12 mouse cellular contexts compared by ENCODE assay signal in the genomic region with DNA sequence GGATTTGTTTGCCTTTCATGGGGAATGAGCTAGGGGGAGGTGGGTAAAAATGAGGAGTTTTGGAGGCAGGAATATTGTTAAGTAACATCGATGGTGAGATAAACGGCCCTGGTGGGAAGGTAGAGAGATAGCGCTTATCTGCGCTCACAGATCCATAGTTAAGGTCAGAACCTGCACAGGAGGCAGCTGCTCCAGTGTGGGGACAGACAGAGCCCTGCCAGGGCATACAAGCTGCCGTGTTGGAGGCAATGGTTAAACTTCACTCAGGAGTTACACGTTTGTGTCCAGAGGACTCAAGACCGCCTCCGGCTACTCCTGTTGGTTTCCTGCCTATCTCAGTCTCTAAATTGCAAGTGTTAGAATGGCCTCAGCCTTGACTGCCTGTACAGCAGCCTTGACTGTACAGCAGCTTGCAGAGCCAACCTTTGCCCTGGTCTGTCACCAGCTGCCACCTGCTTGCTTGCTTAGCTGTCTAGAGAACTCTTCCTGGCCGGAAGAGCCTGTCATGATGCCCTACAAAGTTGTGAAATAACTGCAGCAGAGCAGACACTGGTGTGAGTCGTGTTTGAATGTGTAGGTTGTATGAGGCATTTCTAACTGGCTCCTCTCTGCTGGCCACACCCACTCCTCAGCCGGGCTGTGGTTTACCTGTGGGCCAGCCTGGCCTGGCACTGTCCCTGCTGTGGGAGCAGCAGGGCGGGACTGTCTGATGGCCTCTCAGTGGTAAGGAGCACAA. TPM values are rescaled to one million over a fixed set of nuclear protein-coding genes. Genes with fewer than 3 reads are reported as not detected.
DNase-seq lines count a peak whose midpoint lies in the region; ATAC-seq and TF ChIP-seq lines count a peak whose summit lies in the region.
"Had no signal": no experiment of that assay in that cellular context is flagged by ENCODE, and none has a peak within 500 bp of the region (broad histone marks: within the 10 kb centered on the region; RNA-seq: fewer than 3 reads in every experiment).

No protein-coding gene starts in this region.

- DNase-seq in kidney, postnatal 25 days: no peak
- DNase-seq in right cerebral cortex, postnatal 36 days (ENCODE audit: low spot score in 2 of 2): no peak
- DNase-seq: adrenal gland, postnatal 14 days; cerebellum, postnatal 10 days had no signal

- no peak overlapping the region; the same call in 1 of the 2 replicates for H3K9ac ChIP-seq in kidney, embryonic 14.5 days (ENCODE audit: low read depth, low read length)
- H3K9ac ChIP-seq in liver, embryonic 12.5 days: no peak overlapping the region
- no peak overlapping the region for H3K9ac ChIP-seq in forebrain, embryonic 13.5 days
- H3K9ac ChIP-seq in hindbrain, embryonic 16.5 days (ENCODE audit: low read depth, low read length): no peak overlapping the region
- H3K9ac ChIP-seq: hindbrain, embryonic 13.5 days; limb, embryonic 15.5 days had no signal

- TF ChIP-seq CTCF in bone marrow, adult 2 months (IDR thresholded peaks at IDR 0.05; ENCODE audit: control insufficient read depth, insufficient read depth, low read length): no peak
- no peak for TF ChIP-seq CTCF in small intestine, adult 2 months (IDR thresholded peaks at IDR 0.05; ENCODE audit: extremely low read depth, insufficient read length, insufficient replicate concordance, low read depth, low read length)

- H3K36me3 ChIP-seq in kidney, embryonic 14.5 days (ENCODE audit: control insufficient read depth, insufficient read depth, low read length): peaks cover 24% of the 10 kb centered on the region
- peaks cover 34% of the 10 kb centered on the region for H3K36me3 ChIP-seq in liver, embryonic 12.5 days
- H3K36me3 ChIP-seq in small intestine, adult 2 months (ENCODE audit: control insufficient read depth, insufficient read depth, low read length): peaks cover 9% of the 10 kb centered on the region; the same call in 1 of the 2 replicates
- H3K36me3 ChIP-seq in forebrain, embryonic 13.5 days (ENCODE audit: poor library complexity, severe bottlenecking): peaks cover 41% of the 10 kb centered on the region
- H3K36me3 ChIP-seq in hindbrain, embryonic 16.5 days (ENCODE audit: control insufficient read depth, insufficient read depth, low read length): peaks cover 7% of the 10 kb centered on the region; the same call in 1 of the 2 replicates

- H3K9me3 ChIP-seq in kidney, embryonic 14.5 days (ENCODE audit: control insufficient read depth, low read length): no peaks in the 10 kb centered on the region
- H3K9me3 ChIP-seq in liver, embryonic 12.5 days (replicated peaks): no peaks in the 10 kb centered on the region
- H3K9me3 ChIP-seq in forebrain, embryonic 13.5 days (replicated peaks): no peaks in the 10 kb centered on the region
- H3K9me3 ChIP-seq in hindbrain, embryonic 16.5 days (ENCODE audit: control insufficient read depth, low read length): no peaks in the 10 kb centered on the region
- H3K9me3 ChIP-seq: hindbrain, embryonic 13.5 days; limb, embryonic 15.5 days had no signal

- peak overlapping the region; percentile 56; the same call in 1 of the 2 replicates for H3K27ac ChIP-seq in kidney, embryonic 14.5 days (ENCODE audit: low read depth, low read length)
- peak overlapping the region; percentile 77 for H3K27ac ChIP-seq in bone marrow, adult 2 months (ENCODE audit: control insufficient read depth, insufficient read depth, low read depth, low read length, poor library complexity)
- peak overlapping the region; percentile 73 for H3K27ac ChIP-seq in liver, embryonic 12.5 days
- no peak overlapping the region for H3K27ac ChIP-seq in small intestine, adult 2 months (ENCODE audit: insufficient read depth, low read depth, low read length)
- no peak overlapping the region for H3K27ac ChIP-seq in forebrain, embryonic 13.5 days
- no peak overlapping the region for H3K27ac ChIP-seq in hindbrain, embryonic 16.5 days (ENCODE audit: low read depth, low read length)
- H3K27ac ChIP-seq: hindbrain, embryonic 13.5 days; limb, embryonic 15.5 days had no signal

- H3K4me3 ChIP-seq in kidney, embryonic 14.5 days (ENCODE audit: low read length): no peak overlapping the region
- H3K4me3 ChIP-seq in bone marrow, adult 2 months (replicated peaks; ENCODE audit: control insufficient read depth, low read depth, low read length): no peak overlapping the region
- no peak overlapping the region for H3K4me3 ChIP-seq in liver, embryonic 12.5 days
- no peak overlapping the region for H3K4me3 ChIP-seq in small intestine, adult 2 months (ENCODE audit: low read depth, low read length)
- no peak overlapping the region for H3K4me3 ChIP-seq in forebrain, embryonic 13.5 days
- no peak overlapping the region for H3K4me3 ChIP-seq in hindbrain, embryonic 16.5 days (ENCODE audit: low read length)
- H3K4me3 ChIP-seq: hindbrain, embryonic 13.5 days; limb, embryonic 15.5 days had no signal

- ATAC-seq in kidney, embryonic 14.5 days (ENCODE audit: low FRiP score, low TSS enrichment): peak; percentile 24; the same call in 1 of the 2 replicates
- ATAC-seq in liver, embryonic 12.5 days: peak; percentile 59
- ATAC-seq in forebrain, embryonic 13.5 days: no peak
- no peak for ATAC-seq in hindbrain, embryonic 16.5 days

- H3K4me2 ChIP-seq in kidney, embryonic 14.5 days (replicated peaks; ENCODE audit: low read depth, low read length): no peak overlapping the region
- no peak overlapping the region for H3K4me2 ChIP-seq in liver, embryonic 12.5 days
- no peak overlapping the region for H3K4me2 ChIP-seq in forebrain, embryonic 13.5 days
- no peak overlapping the region for H3K4me2 ChIP-seq in hindbrain, embryonic 16.5 days (ENCODE audit: low read length)
- H3K4me2 ChIP-seq: hindbrain, embryonic 13.5 days; limb, embryonic 15.5 days had no signal

- WGBS in kidney, embryonic 14.5 days: 70% methylated on average over 12 of the region's 12 CpGs
- 49% methylated on average over 12 of the region's 12 CpGs for WGBS in bone marrow, adult 2 months
- 51% methylated on average over 12 of the region's 12 CpGs for WGBS in liver, embryonic 12.5 days (ENCODE audit: insufficient replicate concordance)
- WGBS in small intestine, adult 2 months: 35% methylated on average over 12 of the region's 12 CpGs
- WGBS in forebrain, embryonic 13.5 days: 91% methylated on average over 12 of the region's 12 CpGs
- 88% methylated on average over 12 of the region's 12 CpGs for WGBS in hindbrain, embryonic 16.5 days

- TF ChIP-seq POLR2A in bone marrow, adult 2 months (IDR thresholded peaks at IDR 0.05; ENCODE audit: borderline replicate concordance, control insufficient read depth, low read depth, low read length): no peak
- 0 out of 2 replicates have a peak, but pooled peaks have one; percentile 19 for TF ChIP-seq POLR2A in small intestine, adult 2 months (IDR thresholded peaks at IDR 0.05; ENCODE audit: low read depth, low read length)

- peaks cover 23% of the 10 kb centered on the region; the same call in 1 of the 2 replicates for H3K4me1 ChIP-seq in kidney, embryonic 14.5 days (ENCODE audit: control insufficient read depth, insufficient read depth, low read length)
- H3K4me1 ChIP-seq in bone marrow, adult 2 months (ENCODE audit: control insufficient read depth, insufficient read depth, low read length): peaks cover 7% of the 10 kb centered on the region
- H3K4me1 ChIP-seq in liver, embryonic 12.5 days: peaks cover 41% of the 10 kb centered on the region
- H3K4me1 ChIP-seq in small intestine, adult 2 months (ENCODE audit: control insufficient read depth, insufficient read depth, insufficient read length, low read length): peaks cover 5% of the 10 kb centered on the region
- peaks cover 2% of the 10 kb centered on the region; the same call in 1 of the 2 replicates for H3K4me1 ChIP-seq in forebrain, embryonic 13.5 days
- H3K4me1 ChIP-seq in hindbrain, embryonic 16.5 days (ENCODE audit: control insufficient read depth, insufficient read depth, low read depth, low read length): no peaks in the 10 kb centered on the region

- no peaks in the 10 kb centered on the region for H3K27me3 ChIP-seq in kidney, embryonic 14.5 days (ENCODE audit: control insufficient read depth, insufficient read depth, low read length)
- no peaks in the 10 kb centered on the region for H3K27me3 ChIP-seq in liver, embryonic 12.5 days (replicated peaks)
- no peaks in the 10 kb centered on the region for H3K27me3 ChIP-seq in small intestine, adult 2 months (ENCODE audit: control insufficient read depth, insufficient read depth, low read length)
- H3K27me3 ChIP-seq in forebrain, embryonic 13.5 days: no peaks in the 10 kb centered on the region
- H3K27me3 ChIP-seq in hindbrain, embryonic 16.5 days (replicated peaks; ENCODE audit: control insufficient read depth, insufficient read depth, low read length): no peaks in the 10 kb centered on the region
- H3K27me3 ChIP-seq: hindbrain, embryonic 13.5 days; limb, embryonic 15.5 days had no signal

RNA-seq across cellular contexts. Expression of a gene that starts 3.7 kb away (rescaled TPM):
- 2.7 TPM in 2 replicates for polyA plus RNA-seq in kidney, embryonic 14.5 days (2014; fragmentation: Nextera tagmentation; extraction: Ambion mirVana)
- 2.1 and 4.9 TPM in 2 replicates for polyA plus RNA-seq in bone marrow, adult 2 months (2011; ENCODE audit: insufficient read depth, insufficient read length, low replicate concordance, missing spikeins)
- polyA plus RNA-seq in liver, embryonic 12.5 days (2016; fragmentation: Nextera tagmentation; extraction: Ambion mirVana): 0.49 and 0.51 TPM in 2 replicates
- polyA plus RNA-seq in small intestine, adult 2 months (2012; rRNA removed): 12.9 and 22.9 TPM in 2 replicates
- 0.44 and 0.47 TPM in 2 replicates for polyA plus RNA-seq in forebrain, embryonic 13.5 days (2015; fragmentation: Nextera tagmentation; extraction: Ambion mirVana)
- 1.3 and 2.6 TPM in 2 replicates for polyA plus RNA-seq in hindbrain, embryonic 16.5 days (2015; fragmentation: Nextera tagmentation; extraction: Ambion mirVana)

RNA-seq across cellular contexts. Expression of a gene that starts 11.0 kb away (rescaled TPM):
- 0.12 and 0.26 TPM in 2 replicates for polyA plus RNA-seq in kidney, embryonic 14.5 days (2014; fragmentation: Nextera tagmentation; extraction: Ambion mirVana)
- 3.3 and 6.6 TPM in 2 replicates for polyA plus RNA-seq in bone marrow, adult 2 months (2011; ENCODE audit: insufficient read depth, insufficient read length, low replicate concordance, missing spikeins)
- polyA plus RNA-seq in liver, embryonic 12.5 days (2016; fragmentation: Nextera tagmentation; extraction: Ambion mirVana): 8.8 and 9.2 TPM in 2 replicates
- polyA plus RNA-seq in small intestine, adult 2 months (2012; rRNA removed): 3.8 TPM in 1 of 2 replicates, not detected in the other
- polyA plus RNA-seq in forebrain, embryonic 13.5 days (2015; fragmentation: Nextera tagmentation; extraction: Ambion mirVana): 0.16 TPM in 1 of 2 replicates, not detected in the other
- not detected in 2 replicates for polyA plus RNA-seq in hindbrain, embryonic 16.5 days (2015; fragmentation: Nextera tagmentation; extraction: Ambion mirVana)
- polyA plus RNA-seq: hindbrain, embryonic 13.5 days had no signal

RNA-seq across cellular contexts. Expression of a gene that starts 48.3 kb away (rescaled TPM):
- polyA plus RNA-seq in kidney, embryonic 14.5 days (2014; fragmentation: Nextera tagmentation; extraction: Ambion mirVana): 0.30 TPM in 1 of 2 replicates, not detected in the other
- 0.79 and 3.0 TPM in 2 replicates for polyA plus RNA-seq in bone marrow, adult 2 months (2011; ENCODE audit: insufficient read depth, insufficient read length, low replicate concordance, missing spikeins)
- polyA plus RNA-seq in liver, embryonic 12.5 days (2016; fragmentation: Nextera tagmentation; extraction: Ambion mirVana): 74.1 and 74.2 TPM in 2 replicates
- polyA plus RNA-seq in small intestine, adult 2 months (2012; rRNA removed): 0.11 and 0.49 TPM in 2 replicates
- polyA plus RNA-seq in forebrain, embryonic 13.5 days (2015; fragmentation: Nextera tagmentation; extraction: Ambion mirVana): 0.18 and 0.35 TPM in 2 replicates
- polyA plus RNA-seq in hindbrain, embryonic 16.5 days (2015; fragmentation: Nextera tagmentation; extraction: Ambion mirVana): 3.8 and 4.7 TPM in 2 replicates

RNA-seq across cellular contexts. Expression of a gene that starts 49.9 kb away (rescaled TPM):
- 26.8 and 29.5 TPM in 2 replicates for polyA plus RNA-seq in kidney, embryonic 14.5 days (2014; fragmentation: Nextera tagmentation; extraction: Ambion mirVana)
- polyA plus RNA-seq in bone marrow, adult 2 months (2011; ENCODE audit: insufficient read depth, insufficient read length, low replicate concordance, missing spikeins): 5.5 and 18.2 TPM in 2 replicates
- polyA plus RNA-seq in liver, embryonic 12.5 days (2016; fragmentation: Nextera tagmentation; extraction: Ambion mirVana): 16.1 and 17.3 TPM in 2 replicates
- 7.1 and 11.2 TPM in 2 replicates for polyA plus RNA-seq in small intestine, adult 2 months (2012; rRNA removed)
- 13.2 and 15.6 TPM in 2 replicates for polyA plus RNA-seq in forebrain, embryonic 13.5 days (2015; fragmentation: Nextera tagmentation; extraction: Ambion mirVana)
- 19.6 and 21.9 TPM in 2 replicates for polyA plus RNA-seq in hindbrain, embryonic 16.5 days (2015; fragmentation: Nextera tagmentation; extraction: Ambion mirVana)

Comparison
In these comparisons a context has a peak if more than half of its experiments do, and no peak if none do; other contexts are left out.
1. ATAC-seq: peak in kidney, embryonic 14.5 days (single experiment) and liver, embryonic 12.5 days (single experiment); none in forebrain, embryonic 13.5 days (single experiment) and hindbrain, embryonic 16.5 days (single experiment).
2. H3K27ac ChIP-seq: peak in kidney, embryonic 14.5 days (single experiment), bone marrow, adult 2 months (single experiment) and liver, embryonic 12.5 days (single experiment); none in small intestine, adult 2 months (single experiment), forebrain, embryonic 13.5 days (single experiment) and hindbrain, embryonic 16.5 days (single experiment).
3. RNA of a gene that starts 48.3 kb away (polyA plus RNA-seq): 74.1 to 74.2 TPM in liver, embryonic 12.5 days; 3.8 to 4.7 TPM in hindbrain, embryonic 16.5 days, 0.79 to 3.0 TPM in bone marrow, adult 2 months, 0.11 to 0.49 TPM in small intestine, adult 2 months, 0.30 TPM in kidney, embryonic 14.5 days and 0.18 to 0.35 TPM in forebrain, embryonic 13.5 days; every median in the first group is over 10 times any median in the second.